Mouse (Mus musculus) liver, postnatal 0 days (tissue): Measurements from ENCODE around the gene Zfhx3.

ENCODE experiments used
- CTCF ChIP-seq: sonication (generic); IDR thresholded peaks from 2 replicates; pipeline ENCODE4 v1.5.1; 2016; ENCODE audit warnings: antibody characterized with exemption, low read depth
- EP300 ChIP-seq: IDR thresholded peaks from 2 replicates; pipeline ENCODE4 v1.6.1; 2016; ENCODE audit warnings: antibody characterized with exemption, low read depth, mild to moderate bottlenecking

- TF ChIP-seq CTCF (no peak), EP300 (no peak)
These were observed 406.3 kb downstream of the Zfhx3 start for GRCm38 (mm10) chr8:108348776-108349175.
